Mouse (Mus musculus) midbrain, postnatal 0 days (tissue): ENCODE measurements at regions not wholly inside any gene's neighbourhood (a gene's known extent, or its start where the extent isn't known, plus 50 kb on each side); places are given as distances from the start of the nearest gene placed in this dataset.
"Not testable (repeated sequence)": the region's sequence is repeated elsewhere in the genome, so short reads cannot be mapped to it uniquely, and the experiment has no call there.

Experiments
- ATAC-seq: fragments of 200-750 bp; cut with Nextera tagmentation; 2 replicates; pipeline ENCODE4 v1.8.0; 2017; ENCODE audit warnings: moderate number of reproducible peaks, mild to moderate bottlenecking, moderate TSS enrichment, moderate library complexity; ENCODE audit not compliant: low FRiP score
- DNase-seq: peaks from one replicate; pipeline ENCODE4 v3.0.0-alpha.2; 2015; ENCODE audit warnings: low spot score
- H3K27ac ChIP-seq: fragments of 300-500 bp; sonication (generic); 2 replicates; pipeline ENCODE4 v1.5.1; 2014; ENCODE audit warnings: low read depth, mild to moderate bottlenecking, low read length, mixed read lengths
- H3K27me3 ChIP-seq: fragments of 300-500 bp; sonication (generic); 2 replicates; pipeline ENCODE4 v1.6.1; 2014; ENCODE audit warnings: low read length, control low read depth, mixed read lengths; ENCODE audit not compliant: insufficient read depth
- H3K36me3 ChIP-seq: fragments of 300-500 bp; sonication (generic); 2 replicates; pipeline ENCODE4 v1.6.1; 2014; ENCODE audit warnings: low read length, control low read depth, mixed read lengths; ENCODE audit not compliant: insufficient read depth
- H3K4me1 ChIP-seq: fragments of 300-500 bp; sonication (generic); 2 replicates; pipeline ENCODE4 v1.6.1; 2014; ENCODE audit warnings: mild to moderate bottlenecking, control low read depth, antibody characterized with exemption, low read length, mixed read lengths; ENCODE audit not compliant: insufficient read depth
- H3K4me2 ChIP-seq: fragments of 300-500 bp; sonication (generic); 2 replicates; pipeline ENCODE4 v1.6.1; 2014; ENCODE audit warnings: low read depth, mild to moderate bottlenecking, low read length, mixed read lengths; ENCODE audit not compliant: poor library complexity, severe bottlenecking
- H3K4me3 ChIP-seq: fragments of 300-500 bp; sonication (generic); 2 replicates; pipeline ENCODE4 v1.5.1; 2014; ENCODE audit warnings: low read depth, mild to moderate bottlenecking, low read length, moderate library complexity
- H3K9ac ChIP-seq: fragments of 300-500 bp; sonication (generic); replicated peaks from 2 replicates; pipeline ENCODE4 v1.6.1; 2014; ENCODE audit warnings: mild to moderate bottlenecking, low read length, moderate library complexity, mixed read lengths; ENCODE audit not compliant: poor library complexity, severe bottlenecking
- H3K9me3 ChIP-seq: fragments of 300-500 bp; sonication (generic); 2 replicates; pipeline ENCODE4 v1.6.1; 2016; ENCODE audit warnings: low read length, control low read depth
- CTCF ChIP-seq: IDR thresholded peaks from 2 replicates; pipeline ENCODE4 v1.5.1; 2016; ENCODE audit warnings: antibody characterized with exemption, mild to moderate bottlenecking
- WGBS: fragments of 180-500 bp; shearing (Covaris S2); extraction: QIAGEN DNeasy Blood & Tissue Kit; methylation state at CpG from one replicate; pipeline ENCODE4 v1.1.7; 2014; 5-methylcytosine and 5-hydroxymethylcytosine counted together

GRCm38 (mm10) chr6:99904044-99904443 is 177.9 kb upstream of the Prok2 start:
- not testable (repeated sequence) for H3K4me1 ChIP-seq, H3K36me3 ChIP-seq, H3K4me2 ChIP-seq, H3K27me3 ChIP-seq, H3K4me3 ChIP-seq, H3K27ac ChIP-seq, H3K9me3 ChIP-seq, ATAC-seq, H3K9ac ChIP-seq
- peak; percentile 84 for TF ChIP-seq CTCF
- DNase-seq = peak; percentile 80

- Histone ChIP-seq H3K27ac (no peak overlapping the region), H3K27me3 (peaks cover 8% of the 10 kb centered on the region; the same call in 1 of the 2 replicates), H3K9me3 (no peaks in the 10 kb centered on the region), H3K9ac (no peak overlapping the region), H3K4me3 (no peak overlapping the region), H3K4me2 (no peak overlapping the region), H3K4me1 (no peaks in the 10 kb centered on the region), H3K36me3 (no peaks in the 10 kb centered on the region)
- TF ChIP-seq CTCF = no peak
- WGBS = 85% methylated on average over 3 of the region's 3 CpGs
- ATAC-seq (no peak), DNase-seq (no peak)
These were observed 175.4 kb upstream of the Prok2 start for GRCm38 (mm10) chr6:99901564-99901963.

GRCm38 (mm10) chr6:99901146-99901545 is 175.0 kb upstream of the Prok2 start:
- Histone ChIP-seq H3K36me3 (no peaks in the 10 kb centered on the region), H3K9me3 (no peaks in the 10 kb centered on the region), H3K9ac (no peak overlapping the region), H3K27me3 (peaks cover 6% of the 10 kb centered on the region; the same call in 1 of the 2 replicates), H3K4me2 (no peak overlapping the region), H3K4me1 (no peaks in the 10 kb centered on the region), H3K27ac (no peak overlapping the region), H3K4me3 (no peak overlapping the region)
- ATAC-seq = no peak
- 93% methylated on average over 5 of the region's 5 CpGs for WGBS
- TF ChIP-seq CTCF = no peak
- no peak for DNase-seq

GRCm38 (mm10) chr6:99899704-99900103 is 173.5 kb upstream of the Prok2 start:
- 75% methylated on average over 14 of the region's 14 CpGs for WGBS
- DNase-seq (no peak), ATAC-seq (no peak)
- H3K9me3 ChIP-seq = no peaks in the 10 kb centered on the region
- TF ChIP-seq CTCF = no peak
- H3K27ac ChIP-seq = no peak overlapping the region
- no peak overlapping the region for H3K4me2 ChIP-seq
- no peaks in the 10 kb centered on the region for H3K36me3 ChIP-seq
- H3K4me1 ChIP-seq = no peaks in the 10 kb centered on the region
- H3K4me3 ChIP-seq = no peak overlapping the region
- H3K9ac ChIP-seq = no peak overlapping the region
- peaks cover 6% of the 10 kb centered on the region; the same call in 1 of the 2 replicates for H3K27me3 ChIP-seq

GRCm38 (mm10) chr6:99898077-99898476 is 171.9 kb upstream of the Prok2 start:
- Histone ChIP-seq H3K4me1 (no peaks in the 10 kb centered on the region), H3K9me3 (no peaks in the 10 kb centered on the region), H3K9ac (no peak overlapping the region), H3K27me3 (peaks cover 6% of the 10 kb centered on the region; the same call in 1 of the 2 replicates), H3K36me3 (no peaks in the 10 kb centered on the region), H3K4me3 (no peak overlapping the region), H3K27ac (no peak overlapping the region), H3K4me2 (no peak overlapping the region)
- ATAC-seq (no peak), DNase-seq (no peak)
- WGBS = 85% methylated on average over 2 of the region's 2 CpGs
- TF ChIP-seq CTCF = no peak

GRCm38 (mm10) chr6:99895558-99895957 is 169.4 kb upstream of the Prok2 start:
- Histone ChIP-seq H3K4me1 (no peaks in the 10 kb centered on the region), H3K9me3 (no peaks in the 10 kb centered on the region), H3K4me2 (no peak overlapping the region), H3K36me3 (no peaks in the 10 kb centered on the region), H3K4me3 (no peak overlapping the region), H3K27me3 (peaks cover 6% of the 10 kb centered on the region; the same call in 1 of the 2 replicates), H3K9ac (no peak overlapping the region), H3K27ac (no peak overlapping the region)
- no peak for DNase-seq
- WGBS = 95% methylated on average over 4 of the region's 4 CpGs
- no peak for TF ChIP-seq CTCF
- ATAC-seq = no peak
